ENCODE assay signal across 13 mouse cellular contexts in genomic region chr14:76701911-76702708, GRCm38 (mm10).
DNase-seq lines count a peak whose midpoint lies in the region; ATAC-seq and TF ChIP-seq lines count a peak whose summit lies in the region.
"Had no signal": no experiment of that assay in that cellular context is flagged by ENCODE, and none has a peak within 500 bp of the region (broad histone marks: within the 10 kb centered on the region; RNA-seq: fewer than 3 reads in every experiment).

No protein-coding gene starts in this region.

- no peak overlapping the region for H3K4me2 ChIP-seq in midbrain, embryonic 11.5 days
- no peak overlapping the region for H3K4me2 ChIP-seq in midbrain, embryonic 14.5 days (ENCODE audit: low read length)
- H3K4me2 ChIP-seq: neural tube, embryonic 15.5 days had no signal

- TF ChIP-seq CTCF in kidney, adult 2 months (conservative IDR thresholded peaks at IDR 0.05; ENCODE audit: insufficient read depth, insufficient read length, low read depth, low read length), result no peak

- 59% methylated on average over 14 of the region's 14 CpGs for WGBS in kidney, adult 2 months
- WGBS in midbrain, embryonic 11.5 days, result 83% methylated on average over 14 of the region's 14 CpGs
- 71% methylated on average over 14 of the region's 14 CpGs for WGBS in midbrain, embryonic 14.5 days

- H3K4me1 ChIP-seq in kidney, adult 2 months (ENCODE audit: control insufficient read depth, insufficient read depth, low read length), result peaks cover 15% of the 10 kb centered on the region
- no peaks in the 10 kb centered on the region for H3K4me1 ChIP-seq in midbrain, embryonic 11.5 days (ENCODE audit: control insufficient read depth, insufficient read depth, low read length)
- 0 out of 2 replicates have a peak, but pooled peaks cover 4% of the 10 kb centered on the region for H3K4me1 ChIP-seq in midbrain, embryonic 14.5 days (ENCODE audit: control insufficient read depth, insufficient read depth, low read length)

- no peak for TF ChIP-seq POLR2A in kidney, adult 2 months (IDR thresholded peaks at IDR 0.05; ENCODE audit: low read depth, low read length)

- no peak for DNase-seq in kidney, adult 2 months
- DNase-seq in kidney, adult 18-20 months, result no peak
- DNase-seq in midbrain, embryonic 11.5 days (ENCODE audit: low spot score, missing footprints), result peak; percentile 2
- DNase-seq in midbrain, embryonic 14.5 days, result no peak
- no peak for DNase-seq in urinary bladder, postnatal 14 days (ENCODE audit: low spot score)
- no peak for DNase-seq in spleen, adult 12 weeks (ENCODE audit: low spot score)
- DNase-seq: cerebellum, postnatal 14 days; gastrocnemius, postnatal 14 days; spleen, adult 18-20 months; thymus, postnatal 36 days had no signal

- no peaks in the 10 kb centered on the region for H3K27me3 ChIP-seq in kidney, adult 2 months (replicated peaks; ENCODE audit: control insufficient read depth, insufficient read depth, low read length)
- H3K27me3 ChIP-seq in midbrain, embryonic 11.5 days (ENCODE audit: control insufficient read depth, insufficient read depth, low read length), result no peaks in the 10 kb centered on the region
- H3K27me3 ChIP-seq in midbrain, embryonic 14.5 days (ENCODE audit: control insufficient read depth, insufficient read depth, low read length), result no peaks in the 10 kb centered on the region
- H3K27me3 ChIP-seq: neural tube, embryonic 15.5 days had no signal

- ATAC-seq in midbrain, embryonic 11.5 days (ENCODE audit: low FRiP score), result no peak
- ATAC-seq in midbrain, embryonic 14.5 days (ENCODE audit: low FRiP score, low TSS enrichment), result no peak
- peak; percentile 64 for ATAC-seq in granulocyte monocyte progenitor cell, adult 5-6 weeks (replicated peaks; ENCODE audit: poor library complexity, severe bottlenecking)

- no peak overlapping the region for H3K9ac ChIP-seq in midbrain, embryonic 11.5 days (ENCODE audit: low read length)
- no peak overlapping the region for H3K9ac ChIP-seq in midbrain, embryonic 14.5 days (replicated peaks; ENCODE audit: low read length)
- H3K9ac ChIP-seq: neural tube, embryonic 15.5 days had no signal

- peak overlapping the region; percentile 12; the same call in 1 of the 2 replicates for H3K27ac ChIP-seq in kidney, adult 2 months (ENCODE audit: insufficient read depth, low read depth, low read length)
- H3K27ac ChIP-seq in midbrain, embryonic 11.5 days (ENCODE audit: low read depth, low read length), result no peak overlapping the region
- H3K27ac ChIP-seq in midbrain, embryonic 14.5 days (replicated peaks; ENCODE audit: low read depth, low read length), result no peak overlapping the region
- H3K27ac ChIP-seq: neural tube, embryonic 15.5 days had no signal

- no peaks in the 10 kb centered on the region for H3K9me3 ChIP-seq in midbrain, embryonic 11.5 days (ENCODE audit: control insufficient read depth, low read length)
- H3K9me3 ChIP-seq in midbrain, embryonic 14.5 days (ENCODE audit: control insufficient read depth, low read length), result no peaks in the 10 kb centered on the region
- H3K9me3 ChIP-seq: neural tube, embryonic 15.5 days had no signal

- no peaks in the 10 kb centered on the region for H3K36me3 ChIP-seq in kidney, adult 2 months (ENCODE audit: control insufficient read depth, insufficient read depth, low read length)
- H3K36me3 ChIP-seq in midbrain, embryonic 11.5 days (ENCODE audit: control insufficient read depth, insufficient read depth, low read length), result no peaks in the 10 kb centered on the region
- no peaks in the 10 kb centered on the region for H3K36me3 ChIP-seq in midbrain, embryonic 14.5 days (ENCODE audit: control insufficient read depth, insufficient read depth, low read length)
- H3K36me3 ChIP-seq: neural tube, embryonic 15.5 days had no signal

- no peak overlapping the region for H3K4me3 ChIP-seq in kidney, adult 2 months (ENCODE audit: insufficient read depth, low read depth, low read length)
- H3K4me3 ChIP-seq in midbrain, embryonic 11.5 days (ENCODE audit: low read depth, low read length), result no peak overlapping the region
- no peak overlapping the region for H3K4me3 ChIP-seq in midbrain, embryonic 14.5 days (replicated peaks; ENCODE audit: low read depth, low read length)
- H3K4me3 ChIP-seq: erythroblast, embryonic 14.5 days; neural tube, embryonic 15.5 days had no signal
